Mouse (Mus musculus) stomach, postnatal 0 days (tissue): ENCODE results near the gene Wdr78.

ENCODE experiments used
- CTCF ChIP-seq: IDR thresholded peaks from 2 replicates; pipeline ENCODE4 v1.5.1; 2016; ENCODE audit warnings: antibody characterized with exemption, low read depth, mild to moderate bottlenecking, moderate library complexity
- EP300 ChIP-seq: optimal IDR thresholded peaks from 2 replicates; pipeline ENCODE3; 2016; ENCODE audit warnings: antibody characterized with exemption

DNA sequence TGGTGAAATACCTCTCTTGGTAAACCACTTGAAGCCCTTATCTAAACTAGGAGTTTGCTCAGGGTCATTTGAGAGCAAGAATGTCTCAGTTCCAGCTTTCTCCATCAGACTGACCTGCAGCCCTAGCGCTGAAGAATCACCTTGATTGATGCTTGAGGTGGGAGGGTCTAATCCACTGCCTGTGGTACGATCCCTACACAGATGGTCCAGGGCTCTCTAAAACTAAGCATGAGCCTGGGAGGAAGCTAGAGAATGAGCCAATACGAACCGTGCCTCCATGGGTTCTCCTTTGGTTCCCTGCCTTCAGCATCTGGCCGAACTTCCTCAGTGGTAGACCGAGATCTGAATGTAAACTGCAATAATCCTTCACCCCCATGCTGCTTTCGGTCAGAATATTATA lies 86.6 kb downstream of the Wdr78 start:
- TF ChIP-seq CTCF, result no peak
- no peak for TF ChIP-seq EP300
